Mouse (Mus musculus): ENCODE results near the gene Gm10959.

Gm10959 gene

GRCm38 (mm10) chr3:122894772-122895171 is 24.4 kb downstream of the Gm10959 start, which contains the start of gene Fabp2:
Fabp2 (plus strand) TSS chr3:122895072.
- in situ Hi-C loops (cut with MboI), result no loop called here

GRCm38 (mm10) chr3:122888371-122888819 is 30.8 kb downstream of the Gm10959 start:
- in situ Hi-C loops (cut with MboI), result no loop called here

- in situ Hi-C loops (cut with MboI), result no loop called here
Measured at GRCm38 (mm10) chr3:122887505-122888301, 31.5 kb downstream of the Gm10959 start.

- in situ Hi-C loops (cut with MboI), result no loop called here
Measured at GRCm38 (mm10) chr3:122878705-122879315, 40.4 kb downstream of the Gm10959 start.

DNA sequence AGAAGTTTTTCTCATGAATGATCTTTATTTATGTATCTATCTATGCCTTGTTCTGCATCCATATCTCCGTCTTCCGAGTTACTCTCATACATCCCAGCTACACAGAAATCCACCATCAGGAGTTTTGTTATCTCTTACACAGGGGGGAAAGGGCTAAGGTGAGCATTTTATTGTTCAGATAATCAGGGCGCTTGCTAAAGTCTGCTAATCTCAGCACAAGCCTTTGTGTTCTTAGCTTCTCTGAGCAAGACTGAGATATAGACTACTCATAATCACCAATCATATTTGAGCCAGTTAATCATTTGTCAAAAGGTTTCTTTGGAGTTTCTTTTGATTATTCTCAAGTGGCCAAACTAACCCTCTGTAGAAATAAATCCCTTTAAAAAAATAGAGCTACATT is 41.6 kb downstream of the Gm10959 start:
- in situ Hi-C loops (cut with MboI), result no loop called here

DNA sequence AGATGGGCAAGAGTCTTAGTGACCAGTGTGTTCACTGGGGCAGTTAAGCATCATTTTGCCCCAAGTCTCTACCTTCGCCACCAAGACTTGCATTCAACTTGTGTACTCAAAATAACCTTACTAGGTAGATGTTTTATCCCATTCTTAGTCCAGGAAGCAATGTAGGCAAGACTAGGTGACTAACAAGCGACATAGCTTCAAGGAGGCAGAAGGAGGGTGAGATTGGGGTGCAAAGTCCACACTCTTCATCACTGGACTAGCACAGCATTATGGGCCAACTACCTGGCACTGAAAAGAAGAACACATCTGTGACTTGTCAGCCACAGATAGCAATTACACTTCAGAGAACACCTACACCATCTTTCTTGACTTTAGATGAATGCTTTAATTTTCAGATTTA is 42.3 kb downstream of the Gm10959 start:
- in situ Hi-C loops (cut with MboI), result no loop called here

DNA sequence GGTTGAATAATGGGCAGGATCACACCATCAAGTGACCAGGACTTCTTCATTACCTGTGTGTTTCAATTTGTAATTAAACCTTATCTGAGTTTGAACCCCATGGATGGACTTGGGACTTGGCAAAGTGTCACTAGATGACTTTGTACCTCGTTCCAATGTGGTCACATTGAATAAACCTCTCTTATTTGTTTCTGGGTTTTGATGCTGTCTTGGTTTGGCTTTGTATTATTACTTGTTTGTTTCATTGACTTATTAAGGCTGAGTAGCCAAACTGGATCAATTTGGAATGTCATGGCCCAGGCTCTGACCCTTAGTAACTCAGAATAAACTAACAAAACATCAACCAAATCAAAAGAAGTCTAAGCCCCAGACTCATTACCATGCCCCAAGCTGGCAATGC is 47.6 kb downstream of the Gm10959 start:
- in situ Hi-C loops (cut with MboI), result no loop called here

DNA sequence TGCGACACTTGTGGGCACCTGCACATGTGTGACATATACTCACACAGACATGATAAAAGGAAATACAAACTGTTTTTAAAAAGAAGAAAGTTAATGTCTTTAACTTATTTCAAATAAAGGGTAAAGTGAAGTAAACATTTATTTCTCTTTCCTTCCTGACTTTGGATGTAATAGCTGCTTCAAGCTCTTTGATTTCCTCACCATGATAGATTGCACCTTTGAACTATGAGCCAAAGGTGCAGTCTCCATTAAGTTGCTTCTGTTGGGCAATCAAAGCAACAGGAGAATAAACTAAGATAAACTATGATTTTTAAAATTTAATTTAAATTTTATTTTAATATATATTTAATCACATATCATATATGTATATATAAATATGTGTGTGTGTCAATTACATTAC is 50.9 kb downstream of the Gm10959 start:
- in situ Hi-C loops (cut with MboI), result no loop called here

- in situ Hi-C loops (cut with MboI), result no loop called here
Measured at GRCm38 (mm10) chr3:122865092-122865491, 54.1 kb downstream of the Gm10959 start.
